Comparison of ENCODE assay signal across 8 mouse cellular contexts in genomic region chr2:16312400-16313070, GRCm38 (mm10). TPM values are rescaled to one million over a fixed set of nuclear protein-coding genes. Genes with fewer than 3 reads are reported as not detected.
DNase-seq lines count a peak whose midpoint lies in the region.

No protein-coding gene starts in this region.

- peak; percentile 8 for DNase-seq in adrenal gland, adult 2 months
- no peak for DNase-seq in adrenal gland, adult 8-10 months
- DNase-seq in kidney, adult 9 months, result peak; percentile 31
- no peak for DNase-seq in kidney, adult 11 months
- DNase-seq in ZHBTc4 (ENCODE audit: low read depth, low spot score), result peak; percentile 41
- DNase-seq in layer of hippocampus, adult 9-10 months (ENCODE audit: low spot score), result peak; percentile 72
- DNase-seq in retina, postnatal 1 day, result peak; percentile 39
- no peak for DNase-seq in ovary, adult 18-20 months (ENCODE audit: low spot score)

RNA-seq across cellular contexts. Expression of gene Plxdc2, which starts 43.6 kb away (rescaled TPM):
- 10 to 100 TPM in 1 of 2 experiments, 1 to 10 TPM in 1; 9.9 to 14.6 TPM for total RNA-seq in adrenal gland, adult 2 months (2021)
- 1.8 and 2.0 TPM in 2 replicates for polyA plus RNA-seq in adrenal gland, adult 2 months (2012; rRNA removed)
- 10 to 100 TPM; 13.8 to 24.3 (median 20.6) TPM for total RNA-seq in adrenal gland, adult 8-10 months (2022)

Comparison
In these comparisons a context has a peak if more than half of its experiments do, and no peak if none do; other contexts are left out.
1. DNase-seq: peak in adrenal gland, adult 2 months (single experiment), kidney, adult 9 months (single experiment), ZHBTc4 (single experiment), layer of hippocampus, adult 9-10 months (single experiment) and retina, postnatal 1 day (single experiment); none in adrenal gland, adult 8-10 months (single experiment), kidney, adult 11 months (single experiment) and ovary, adult 18-20 months (single experiment).